Mouse (Mus musculus) embryonic fibroblast, embryonic 13.5 days (primary cell): ENCODE data around the gene Fignl2. TPM values are rescaled to one million over a fixed set of nuclear protein-coding genes. Genes with fewer than 3 reads are reported as not detected.

Source experiments
- H3K27ac ChIP-seq: 2 replicates; pipeline ENCODE4 v1.5.1; 2012; ENCODE audit warnings: low read length, control low read depth, inconsistent platforms; ENCODE audit not compliant: insufficient read depth
- H3K4me1 ChIP-seq: 2 replicates; pipeline ENCODE4 v1.6.1; 2011; ENCODE audit warnings: low read length; ENCODE audit not compliant: control insufficient read depth, insufficient read depth
- H3K4me3 ChIP-seq: 2 replicates; pipeline ENCODE4 v1.5.1; 2011; ENCODE audit warnings: mild to moderate bottlenecking, control low read depth, low read length; ENCODE audit not compliant: insufficient read depth
- CTCF ChIP-seq: IDR thresholded peaks from 2 replicates; pipeline ENCODE4 v1.5.1; 2011; ENCODE audit warnings: mild to moderate bottlenecking, control low read depth, low read length, moderate library complexity, borderline replicate concordance; ENCODE audit not compliant: insufficient read depth
- POLR2A ChIP-seq: IDR thresholded peaks from 2 replicates; pipeline ENCODE4 v1.6.1; 2011; ENCODE audit warnings: low read depth, mild to moderate bottlenecking, control low read depth, low read length, moderate library complexity
- polyA plus RNA-seq: library from polyadenylated mRNA; stranded (reverse); fragments of >200 nt; gene quantifications from 2 replicates; pipeline ENCODE4 v1.2.4, GENCODE M21; 2011; ENCODE audit warnings: low read depth; ENCODE audit not compliant: missing spikeins, insufficient read length

Fignl2 gene
- polyA plus RNA-seq, 1 experiment: 1.3 TPM

DNA sequence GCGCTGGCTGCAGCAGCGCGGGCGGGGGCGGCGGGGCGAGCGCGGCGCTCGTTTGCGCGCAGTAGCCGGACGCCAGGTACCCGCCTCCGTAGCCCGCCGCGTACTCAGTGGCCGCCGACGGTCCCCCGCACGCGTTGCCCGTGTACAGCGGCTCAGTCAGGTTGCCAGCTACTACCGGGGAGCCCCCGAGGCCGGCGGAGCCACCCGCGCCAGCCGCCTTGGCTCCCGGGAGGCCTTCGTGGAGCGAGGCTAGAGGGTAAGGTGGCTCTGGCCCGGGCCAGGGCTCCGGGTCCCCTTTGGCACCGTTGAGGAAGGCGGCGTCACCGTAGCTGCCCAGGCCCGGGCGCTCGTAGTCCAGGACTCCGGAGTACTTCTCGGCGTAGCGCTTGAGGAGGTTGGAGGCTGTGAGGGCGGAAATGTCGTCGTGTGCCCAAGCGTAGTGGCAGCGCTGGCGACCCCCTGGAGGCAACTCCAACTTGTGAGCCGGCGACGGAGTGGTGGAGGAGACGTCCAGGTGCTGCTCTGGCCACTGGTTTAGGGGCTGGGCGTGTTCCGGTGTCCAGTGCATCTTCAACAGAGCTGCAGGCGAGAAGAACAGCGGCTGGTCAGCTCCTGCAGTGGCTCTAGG, 24.4 kb downstream of the Fignl2 start:
- no peaks in the 10 kb centered on the region for H3K4me1 ChIP-seq
- H3K27ac ChIP-seq: no peak overlapping the region
- TF ChIP-seq CTCF: no peak
- no peak for TF ChIP-seq POLR2A
- H3K4me3 ChIP-seq: no peak overlapping the region

DNA sequence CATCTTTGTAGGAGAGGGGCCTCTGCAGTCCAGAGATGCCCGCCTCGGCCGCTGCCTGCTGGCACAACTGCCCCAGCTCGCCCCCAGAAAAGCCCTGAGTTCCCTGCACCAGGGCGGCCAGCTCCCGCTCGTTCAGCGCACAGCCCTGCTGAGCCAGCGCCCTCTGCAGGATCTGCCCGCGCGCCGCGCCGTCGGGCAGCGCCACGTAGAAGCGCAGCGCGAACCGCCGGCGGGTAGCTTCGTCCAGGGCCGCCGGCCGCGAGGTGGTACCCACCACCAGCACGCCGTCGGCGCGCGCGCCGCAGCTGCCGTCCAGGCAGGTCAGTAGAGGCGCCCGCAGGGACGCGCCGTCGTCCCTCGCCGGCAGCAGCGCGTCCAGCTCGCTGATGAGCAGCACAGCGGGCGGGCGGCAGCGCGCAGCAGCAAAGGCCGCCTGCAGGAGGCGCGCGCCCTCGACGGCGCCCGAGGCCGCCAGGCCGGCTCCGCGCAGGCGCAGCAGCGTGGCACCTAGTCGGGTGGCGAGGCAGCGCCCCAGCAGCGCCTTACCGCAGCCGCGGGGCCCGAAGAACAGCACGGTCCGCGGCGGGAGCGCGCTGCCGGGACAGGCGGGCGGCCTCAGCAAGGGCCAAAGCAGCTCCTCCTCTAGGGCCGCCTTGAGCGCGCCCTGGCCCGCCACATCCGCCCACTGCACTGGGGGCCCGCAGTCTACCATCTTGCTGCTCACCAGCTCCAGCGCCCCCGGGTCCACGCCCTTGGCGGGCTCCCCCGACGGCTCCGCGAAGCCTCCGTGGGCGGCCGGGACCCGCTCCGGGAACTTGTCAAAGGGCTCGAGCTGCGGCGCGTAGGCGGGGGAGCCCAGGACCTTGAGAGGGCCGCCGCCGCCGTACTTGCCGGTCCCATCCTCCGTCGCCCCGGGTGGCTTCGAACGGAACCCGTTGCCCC, 25.5 kb downstream of the Fignl2 start:
- H3K27ac ChIP-seq: no peak overlapping the region
- no peak overlapping the region for H3K4me3 ChIP-seq
- no peaks in the 10 kb centered on the region for H3K4me1 ChIP-seq
- no peak for TF ChIP-seq POLR2A
- no peak for TF ChIP-seq CTCF

- Histone ChIP-seq H3K4me3 (no peak overlapping the region), H3K4me1 (no peaks in the 10 kb centered on the region), H3K27ac (no peak overlapping the region)
- no peak for TF ChIP-seq CTCF
- TF ChIP-seq POLR2A: no peak
These were observed 26.5 kb downstream of the Fignl2 start for GRCm38 (mm10) chr15:101051869-101052268.

- no peak overlapping the region for H3K27ac ChIP-seq
- TF ChIP-seq POLR2A (no peak), CTCF (no peak)
- H3K4me3 ChIP-seq: no peak overlapping the region
- H3K4me1 ChIP-seq: no peaks in the 10 kb centered on the region
These were observed 29.9 kb downstream of the Fignl2 start for GRCm38 (mm10) chr15:101048338-101048896.

GRCm38 (mm10) chr15:101047194-101047555, 31.2 kb downstream of the Fignl2 start, which contains the start of gene Gm47841:
Gene Gm47841 (minus strand): TSS chr15:101047397.
- Histone ChIP-seq H3K4me3 (peak within 1 kb of the TSS; percentile 33), H3K4me1 (no peaks in the 10 kb centered on the region), H3K27ac (no peak within 1 kb of the TSS)
- TF ChIP-seq POLR2A: no peak
- TF ChIP-seq CTCF: no peak

DNA sequence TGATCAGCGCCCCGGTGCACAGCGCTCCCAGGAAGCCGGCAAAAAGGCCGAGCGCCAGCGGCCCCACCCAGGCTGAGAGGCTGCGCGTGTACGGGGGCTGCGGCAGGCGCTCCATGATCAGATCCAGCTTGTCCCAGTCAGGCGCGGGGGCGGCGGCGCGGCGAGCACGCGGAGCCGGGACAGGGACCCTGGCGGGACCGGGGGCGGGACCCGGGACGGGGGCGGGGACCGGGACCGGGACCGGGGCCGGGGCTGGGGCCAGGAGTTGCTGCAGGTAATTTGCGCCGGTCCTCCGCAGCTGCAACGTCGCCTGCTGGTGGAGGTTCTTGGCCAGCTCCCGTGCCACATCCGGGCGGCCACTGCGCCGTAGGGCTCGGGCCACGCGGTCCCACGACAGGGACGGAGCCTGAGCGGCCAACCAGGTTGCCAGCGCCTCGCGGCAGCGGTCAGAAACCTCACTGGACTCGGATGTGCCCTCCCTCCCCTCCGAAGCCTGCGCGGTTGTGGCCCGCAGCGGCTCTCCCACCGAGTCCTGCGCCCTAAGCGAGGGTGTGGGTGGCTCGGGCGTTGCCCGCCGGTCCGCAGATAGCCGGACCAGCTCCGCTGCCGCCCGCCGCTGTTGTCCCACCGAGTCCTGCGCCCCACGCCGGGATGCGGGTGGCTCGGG, 31.7 kb downstream of the Fignl2 start:
- TF ChIP-seq CTCF (no peak), POLR2A (no peak)
- Histone ChIP-seq H3K27ac (no peak overlapping the region), H3K4me3 (peak overlapping the region; percentile 33), H3K4me1 (no peaks in the 10 kb centered on the region)

- H3K4me3 ChIP-seq: peak overlapping the region; percentile 16; the same call in 1 of the 2 replicates
- no peak overlapping the region for H3K27ac ChIP-seq
- TF ChIP-seq CTCF: no peak
- TF ChIP-seq POLR2A: no peak
- H3K4me1 ChIP-seq: no peaks in the 10 kb centered on the region
These were observed 32.3 kb downstream of the Fignl2 start for GRCm38 (mm10) chr15:101046039-101046526.

GRCm38 (mm10) chr15:101044531-101044930, 33.8 kb downstream of the Fignl2 start:
- no peak overlapping the region for H3K27ac ChIP-seq
- no peak for TF ChIP-seq POLR2A
- TF ChIP-seq CTCF: no peak
- no peak overlapping the region for H3K4me3 ChIP-seq
- no peaks in the 10 kb centered on the region for H3K4me1 ChIP-seq

- Histone ChIP-seq H3K27ac (no peak overlapping the region), H3K4me1 (no peaks in the 10 kb centered on the region), H3K4me3 (no peak overlapping the region)
- TF ChIP-seq POLR2A: no peak
- TF ChIP-seq CTCF: peak; percentile 73; the same call in 1 of the 2 replicates
These were observed 35.8 kb downstream of the Fignl2 start for GRCm38 (mm10) chr15:101042613-101043012.
